Mouse (Mus musculus): Measurements from ENCODE around the gene Fntb. TPM values are rescaled to one million over a fixed set of nuclear protein-coding genes. Genes with fewer than 3 reads are reported as not detected.

Fntb gene
- polyA plus RNA-seq, 1 experiment from 2014 or later, result 45.9 TPM

GRCm38 (mm10) chr12:76950330-76950729, 184.9 kb downstream of the Fntb start:
- no peak for ATAC-seq (ENCODE audit: insufficient number of reproducible peaks, insufficient read depth, low FRiP score, low TSS enrichment)
- H3K4me1 ChIP-seq, result 0 out of 2 replicates have a peak, but pooled peaks cover 4% of the 10 kb centered on the region
- H3K4me2 ChIP-seq (replicated peaks), result no peak overlapping the region
- WGBS, result 86% methylated on average over 5 of the region's 5 CpGs
- no peaks in the 10 kb centered on the region for H3K27me3 ChIP-seq
- no peaks in the 10 kb centered on the region for H3K9me3 ChIP-seq
- peaks cover 69% of the 10 kb centered on the region for H3K36me3 ChIP-seq
- no peak overlapping the region for H3K27ac ChIP-seq
- no peak overlapping the region for H3K4me3 ChIP-seq
- H3K9ac ChIP-seq, result no peak overlapping the region

- peaks cover 66% of the 10 kb centered on the region for H3K36me3 ChIP-seq
- WGBS, result 86% methylated on average over 2 of the region's 2 CpGs
- ATAC-seq (ENCODE audit: insufficient number of reproducible peaks, insufficient read depth, low FRiP score, low TSS enrichment), result no peak
- H3K4me3 ChIP-seq, result no peak overlapping the region
- H3K4me2 ChIP-seq (replicated peaks), result no peak overlapping the region
- H3K27ac ChIP-seq, result no peak overlapping the region
- H3K27me3 ChIP-seq, result no peaks in the 10 kb centered on the region
- no peaks in the 10 kb centered on the region for H3K9me3 ChIP-seq
- H3K9ac ChIP-seq, result no peak overlapping the region
- H3K4me1 ChIP-seq, result 0 out of 2 replicates have a peak, but pooled peaks cover 4% of the 10 kb centered on the region
Measured at GRCm38 (mm10) chr12:76953750-76954363, 188.5 kb downstream of the Fntb start.

- Histone ChIP-seq H3K27me3 (no peaks in the 10 kb centered on the region), H3K9me3 (no peaks in the 10 kb centered on the region), H3K27ac (no peak overlapping the region), H3K36me3 (peaks cover 64% of the 10 kb centered on the region), H3K4me1 (0 out of 2 replicates have a peak, but pooled peaks cover 4% of the 10 kb centered on the region), H3K9ac (no peak overlapping the region; the same call in 1 of the 2 replicates), H3K4me3 (no peak overlapping the region), H3K4me2 (replicated peaks) (no peak overlapping the region)
- 80% methylated on average over 10 of the region's 10 CpGs for WGBS
- ATAC-seq (ENCODE audit: insufficient number of reproducible peaks, insufficient read depth, low FRiP score, low TSS enrichment), result no peak
Measured at GRCm38 (mm10) chr12:76954698-76955423, 189.5 kb downstream of the Fntb start.

- 83% methylated on average over 5 of the region's 5 CpGs for WGBS
- H3K36me3 ChIP-seq, result peaks cover 41% of the 10 kb centered on the region
Measured at GRCm38 (mm10) chr12:76957688-76958087, 192.3 kb downstream of the Fntb start.

GRCm38 (mm10) chr12:76961052-76961931, 195.9 kb downstream of the Fntb start:
- H3K27ac ChIP-seq, result no peak overlapping the region
- WGBS, result 6% methylated on average over 37 of the region's 45 CpGs

More at GRCm38 (mm10) chr12:76957688-76958087, 192.3 kb downstream of the Fntb start:
- H3K4me1 ChIP-seq, result peaks cover 4% of the 10 kb centered on the region; the same call in 1 of the 2 replicates
- H3K27me3 ChIP-seq, result no peaks in the 10 kb centered on the region
- H3K27ac ChIP-seq, result no peak overlapping the region
- H3K9ac ChIP-seq, result no peak overlapping the region
- ATAC-seq (ENCODE audit: insufficient number of reproducible peaks, insufficient read depth, low FRiP score, low TSS enrichment), result no peak
- H3K9me3 ChIP-seq, result no peaks in the 10 kb centered on the region
- H3K4me2 ChIP-seq (replicated peaks), result no peak overlapping the region
- H3K4me3 ChIP-seq, result no peak overlapping the region

GRCm38 (mm10) chr12:76961932-76962891, 196.8 kb downstream of the Fntb start, which contains the start of gene Max:
Gene Max (minus strand): TSS chr12:76962201.
- H3K9me3 ChIP-seq, result no peaks in the 10 kb centered on the region
- H3K36me3 ChIP-seq, result peaks cover 9% of the 10 kb centered on the region; the same call in 1 of the 2 replicates
- H3K27me3 ChIP-seq, result no peaks in the 10 kb centered on the region

More at GRCm38 (mm10) chr12:76961052-76961931, 195.9 kb downstream of the Fntb start:
- peak; percentile 18; the same call in 1 of the 2 replicates for ATAC-seq (ENCODE audit: insufficient number of reproducible peaks, insufficient read depth, low FRiP score, low TSS enrichment)
- Histone ChIP-seq H3K9me3 (no peaks in the 10 kb centered on the region), H3K4me2 (replicated peaks) (peak overlapping the region; percentile 89), H3K36me3 (peaks cover 12% of the 10 kb centered on the region; the same call in 1 of the 2 replicates), H3K9ac (peak overlapping the region; percentile 79), H3K4me3 (peak overlapping the region; percentile 90), H3K27me3 (no peaks in the 10 kb centered on the region), H3K4me1 (no peaks in the 10 kb centered on the region; the same call in 1 of the 2 replicates)

GRCm38 (mm10) chr12:76965089-76965488, 199.7 kb downstream of the Fntb start:
- no peak overlapping the region for H3K9ac ChIP-seq
- H3K4me3 ChIP-seq, result no peak overlapping the region
- no peaks in the 10 kb centered on the region; the same call in 1 of the 2 replicates for H3K4me1 ChIP-seq
- H3K4me2 ChIP-seq (replicated peaks), result no peak overlapping the region
- H3K27ac ChIP-seq, result no peak overlapping the region
- no peak for ATAC-seq (ENCODE audit: insufficient number of reproducible peaks, insufficient read depth, low FRiP score, low TSS enrichment)
- H3K27me3 ChIP-seq, result no peaks in the 10 kb centered on the region
- H3K9me3 ChIP-seq, result no peaks in the 10 kb centered on the region
- no peaks in the 10 kb centered on the region for H3K36me3 ChIP-seq
- 29% methylated on average over 5 of the region's 5 CpGs for WGBS

More at GRCm38 (mm10) chr12:76961932-76962891, 196.8 kb downstream of the Fntb start, which contains the start of gene Max:
- Histone ChIP-seq H3K4me2 (replicated peaks) (peak within 1 kb of the TSS; percentile 89), H3K9ac (peak within 1 kb of the TSS; percentile 79), H3K27ac (no peak within 1 kb of the TSS), H3K4me1 (no peaks in the 10 kb centered on the region; the same call in 1 of the 2 replicates), H3K4me3 (peak within 1 kb of the TSS; percentile 90)
- WGBS, result 1% methylated on average over 72 of the region's 73 CpGs
- peak; percentile 99 for ATAC-seq (ENCODE audit: insufficient number of reproducible peaks, insufficient read depth, low FRiP score, low TSS enrichment)

GRCm38 (mm10) chr12:76965876-76966275, 200.5 kb downstream of the Fntb start:
- 11% methylated on average over 4 of the region's 4 CpGs for WGBS
- no peak overlapping the region for H3K4me3 ChIP-seq
- no peaks in the 10 kb centered on the region for H3K27me3 ChIP-seq
- ATAC-seq (ENCODE audit: insufficient number of reproducible peaks, insufficient read depth, low FRiP score, low TSS enrichment), result no peak
- no peaks in the 10 kb centered on the region for H3K36me3 ChIP-seq
- no peaks in the 10 kb centered on the region; the same call in 1 of the 2 replicates for H3K4me1 ChIP-seq
- peak overlapping the region; percentile 21; the same call in 1 of the 2 replicates for H3K4me2 ChIP-seq (replicated peaks)
- H3K9me3 ChIP-seq, result no peaks in the 10 kb centered on the region
- no peak overlapping the region for H3K27ac ChIP-seq
- H3K9ac ChIP-seq, result no peak overlapping the region
